Mouse (Mus musculus) midbrain, postnatal 0 days (tissue): ENCODE data around the gene Klhl5. TPM values are rescaled to one million over a fixed set of nuclear protein-coding genes. Genes with fewer than 3 reads are reported as not detected.

Source experiments
- ATAC-seq: fragments of 200-750 bp; cut with Nextera tagmentation; 2 replicates; pipeline ENCODE4 v1.8.0; 2017; ENCODE audit warnings: moderate number of reproducible peaks, mild to moderate bottlenecking, moderate TSS enrichment, moderate library complexity; ENCODE audit not compliant: low FRiP score
- DNase-seq: peaks from one replicate; pipeline ENCODE4 v3.0.0-alpha.2; 2015; ENCODE audit warnings: low spot score
- H3K27ac ChIP-seq: fragments of 300-500 bp; sonication (generic); 2 replicates; pipeline ENCODE4 v1.5.1; 2014; ENCODE audit warnings: low read depth, mild to moderate bottlenecking, low read length, mixed read lengths
- H3K27me3 ChIP-seq: fragments of 300-500 bp; sonication (generic); 2 replicates; pipeline ENCODE4 v1.6.1; 2014; ENCODE audit warnings: low read length, control low read depth, mixed read lengths; ENCODE audit not compliant: insufficient read depth
- H3K36me3 ChIP-seq: fragments of 300-500 bp; sonication (generic); 2 replicates; pipeline ENCODE4 v1.6.1; 2014; ENCODE audit warnings: low read length, control low read depth, mixed read lengths; ENCODE audit not compliant: insufficient read depth
- H3K4me1 ChIP-seq: fragments of 300-500 bp; sonication (generic); 2 replicates; pipeline ENCODE4 v1.6.1; 2014; ENCODE audit warnings: mild to moderate bottlenecking, control low read depth, antibody characterized with exemption, low read length, mixed read lengths; ENCODE audit not compliant: insufficient read depth
- H3K4me2 ChIP-seq: fragments of 300-500 bp; sonication (generic); 2 replicates; pipeline ENCODE4 v1.6.1; 2014; ENCODE audit warnings: low read depth, mild to moderate bottlenecking, low read length, mixed read lengths; ENCODE audit not compliant: poor library complexity, severe bottlenecking
- H3K4me3 ChIP-seq: fragments of 300-500 bp; sonication (generic); 2 replicates; pipeline ENCODE4 v1.5.1; 2014; ENCODE audit warnings: low read depth, mild to moderate bottlenecking, low read length, moderate library complexity
- H3K9ac ChIP-seq: fragments of 300-500 bp; sonication (generic); replicated peaks from 2 replicates; pipeline ENCODE4 v1.6.1; 2014; ENCODE audit warnings: mild to moderate bottlenecking, low read length, moderate library complexity, mixed read lengths; ENCODE audit not compliant: poor library complexity, severe bottlenecking
- H3K9me3 ChIP-seq: fragments of 300-500 bp; sonication (generic); 2 replicates; pipeline ENCODE4 v1.6.1; 2016; ENCODE audit warnings: low read length, control low read depth
- CTCF ChIP-seq: IDR thresholded peaks from 2 replicates; pipeline ENCODE4 v1.5.1; 2016; ENCODE audit warnings: antibody characterized with exemption, mild to moderate bottlenecking
- whole genome bisulfite sequencing: fragments of 180-500 bp; shearing (Covaris S2); extraction: QIAGEN DNeasy Blood & Tissue Kit; methylation state at CpG from one replicate; pipeline ENCODE4 v1.1.7; 2014; 5-methylcytosine and 5-hydroxymethylcytosine counted together
- polyA plus RNA-seq: library from polyadenylated mRNA; unstranded; fragments of >200 nt; fragmentation: Nextera tagmentation; extraction: Ambion mirVana; gene quantifications from 2 replicates; pipeline ENCODE4 v1.2.1, GENCODE M21; 2015
- total RNA-seq: library from RNA; depleted of rRNA; stranded (reverse); fragments of >200 nt; gene quantifications from 2 replicates; pipeline ENCODE4 v1.2.3, GENCODE M21; 2014

Gene Klhl5
- total and polyA plus RNA-seq, 2 experiments from 2014 or later = 56.6 to 64.4 TPM

GRCm38 (mm10) chr5:65170206-65170605 lies 62.9 kb downstream of the Klhl5 start:
- Histone ChIP-seq H3K9me3 (no peaks in the 10 kb centered on the region), H3K27ac (no peak overlapping the region), H3K27me3 (no peaks in the 10 kb centered on the region), H3K4me3 (no peak overlapping the region), H3K4me1 (no peaks in the 10 kb centered on the region), H3K9ac (no peak overlapping the region), H3K4me2 (no peak overlapping the region), H3K36me3 (peaks cover 12% of the 10 kb centered on the region)
- DNase-seq = no peak
- no peak for TF ChIP-seq CTCF
- 84% methylated on average over 9 of the region's 9 CpGs for WGBS
- 0 out of 2 replicates have a peak, but pooled peaks have one; percentile 31 for ATAC-seq

GRCm38 (mm10) chr5:65175035-65175917 lies 67.9 kb downstream of the Klhl5 start:
- H3K9ac ChIP-seq = peak overlapping the region; percentile 39
- no peak for TF ChIP-seq CTCF
- H3K9me3 ChIP-seq = no peaks in the 10 kb centered on the region
- DNase-seq (peak; percentile 76), ATAC-seq (peak; percentile 84)
- peaks cover 9% of the 10 kb centered on the region; the same call in 1 of the 2 replicates for H3K4me1 ChIP-seq
- no peaks in the 10 kb centered on the region for H3K36me3 ChIP-seq
- H3K27ac ChIP-seq = peak overlapping the region; percentile 84
- H3K27me3 ChIP-seq = no peaks in the 10 kb centered on the region
- no peak overlapping the region for H3K4me3 ChIP-seq
- WGBS = 45% methylated on average over 26 of the region's 26 CpGs
- peak overlapping the region; percentile 39 for H3K4me2 ChIP-seq

GRCm38 (mm10) chr5:65175918-65176484 lies 68.7 kb downstream of the Klhl5 start:
- H3K9ac ChIP-seq = peak overlapping the region; percentile 39
- peak overlapping the region; percentile 84 for H3K27ac ChIP-seq
- 36% methylated on average over 13 of the region's 13 CpGs for WGBS
- peak; percentile 62 for ATAC-seq
- H3K4me1 ChIP-seq = peaks cover 9% of the 10 kb centered on the region; the same call in 1 of the 2 replicates
- no peaks in the 10 kb centered on the region for H3K9me3 ChIP-seq
- no peak for DNase-seq
- peak; percentile 30; the same call in 1 of the 2 replicates for TF ChIP-seq CTCF
- H3K27me3 ChIP-seq = no peaks in the 10 kb centered on the region
- H3K4me3 ChIP-seq = no peak overlapping the region
- H3K4me2 ChIP-seq = peak overlapping the region; percentile 39
- no peaks in the 10 kb centered on the region for H3K36me3 ChIP-seq

GRCm38 (mm10) chr5:65177026-65177514 lies 69.7 kb downstream of the Klhl5 start:
- Histone ChIP-seq H3K27ac (peak overlapping the region; percentile 47; the same call in 1 of the 2 replicates), H3K36me3 (no peaks in the 10 kb centered on the region), H3K27me3 (no peaks in the 10 kb centered on the region), H3K9me3 (no peaks in the 10 kb centered on the region), H3K9ac (no peak overlapping the region), H3K4me2 (no peak overlapping the region), H3K4me3 (no peak overlapping the region), H3K4me1 (peaks cover 13% of the 10 kb centered on the region; the same call in 1 of the 2 replicates)
- TF ChIP-seq CTCF = no peak
- peak; percentile 60 for DNase-seq
- 51% methylated on average over 11 of the region's 11 CpGs for WGBS
- ATAC-seq = no peak

GRCm38 (mm10) chr5:65178477-65178876 lies 71.1 kb downstream of the Klhl5 start:
- DNase-seq (no peak), ATAC-seq (no peak)
- peaks cover 13% of the 10 kb centered on the region; the same call in 1 of the 2 replicates for H3K4me1 ChIP-seq
- no peak overlapping the region for H3K9ac ChIP-seq
- no peak overlapping the region for H3K4me2 ChIP-seq
- TF ChIP-seq CTCF = no peak
- H3K27me3 ChIP-seq = no peaks in the 10 kb centered on the region
- H3K4me3 ChIP-seq = no peak overlapping the region
- H3K27ac ChIP-seq = no peak overlapping the region
- 91% methylated on average over 9 of the region's 9 CpGs for WGBS
- no peaks in the 10 kb centered on the region for H3K36me3 ChIP-seq
- no peaks in the 10 kb centered on the region for H3K9me3 ChIP-seq
